Mouse (Mus musculus) ovary, postnatal 14 days (tissue): ENCODE measurements around the gene Rilp.
"Not testable (repeated sequence)": the region's sequence is repeated elsewhere in the genome, so short reads cannot be mapped to it uniquely, and the experiment has no call there.

Source experiments
- DNase-seq: peaks from one replicate; pipeline ENCODE4 v3.0.0; 2022; ENCODE audit warnings: low spot score

The Rilp gene

DNA sequence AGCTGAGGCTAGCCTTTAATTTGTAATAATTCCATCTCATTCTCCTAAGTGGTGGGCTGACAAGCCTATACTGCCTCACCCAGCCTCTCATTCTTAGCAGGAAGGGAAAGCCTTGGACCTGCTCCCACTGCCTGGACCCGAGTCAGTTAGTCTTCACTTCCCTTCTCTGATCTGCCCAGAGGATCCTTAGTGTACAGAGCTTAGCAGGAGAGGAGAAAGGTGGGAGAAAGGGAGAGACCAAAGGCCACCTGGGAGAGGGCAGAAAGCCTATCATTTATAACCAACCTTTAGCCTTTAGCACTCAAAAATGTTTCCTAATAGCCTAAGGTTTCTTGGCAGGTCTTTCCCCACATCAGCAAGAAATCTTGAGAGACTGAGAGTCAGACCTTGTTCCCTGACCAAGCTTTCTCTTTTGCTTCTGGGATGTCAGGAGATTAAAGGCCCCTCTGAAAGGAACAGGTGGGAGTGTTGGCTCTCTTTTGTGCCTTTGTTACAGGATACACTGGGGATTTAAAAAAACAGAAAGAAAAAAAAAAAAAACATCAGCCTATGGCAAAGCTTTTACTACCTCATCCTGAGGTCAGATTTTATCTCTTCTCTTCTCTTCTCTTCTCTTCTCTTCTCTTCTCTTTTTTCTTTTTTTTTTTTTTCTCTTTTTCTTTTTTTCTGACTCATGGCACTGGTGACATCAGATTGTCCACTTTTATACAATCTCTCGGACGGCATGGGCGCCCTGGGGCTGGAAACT, 24.6 kb downstream of the Rilp start:
- no peak for DNase-seq

DNA sequence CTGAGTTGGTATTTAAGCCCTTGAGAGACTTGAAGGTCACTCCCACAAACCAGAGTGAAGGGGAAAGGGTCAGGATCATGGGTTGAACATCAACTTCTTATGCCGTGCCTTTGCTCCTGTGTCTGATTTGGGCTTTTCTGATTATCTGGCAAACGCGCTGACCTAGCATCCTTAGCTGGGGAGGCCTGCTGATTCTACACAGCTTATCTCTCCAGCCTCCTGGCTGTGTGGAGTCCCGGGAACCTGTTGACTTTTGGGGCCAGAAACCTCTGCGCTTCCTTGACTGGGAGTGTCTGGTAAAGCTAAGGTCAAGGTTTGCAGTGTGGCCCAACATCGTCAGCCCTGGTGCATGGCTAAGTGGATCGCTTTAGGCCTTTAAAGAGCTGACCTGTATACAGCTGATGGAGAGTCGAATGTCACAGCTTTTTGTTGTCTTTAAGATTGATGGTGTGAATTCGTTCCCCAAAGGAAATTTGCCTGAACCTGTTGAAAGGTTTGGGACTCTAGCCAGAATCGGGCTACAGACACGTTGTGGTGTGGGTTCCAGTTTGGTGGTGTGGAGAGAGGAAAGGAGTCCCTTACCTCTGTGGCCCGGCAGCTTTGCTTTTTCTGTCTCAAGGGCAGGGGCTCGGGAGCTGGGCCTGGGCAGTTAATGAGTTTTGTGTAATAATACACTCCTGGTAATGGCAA, 25.4 kb downstream of the Rilp start:
- no peak for DNase-seq

DNA sequence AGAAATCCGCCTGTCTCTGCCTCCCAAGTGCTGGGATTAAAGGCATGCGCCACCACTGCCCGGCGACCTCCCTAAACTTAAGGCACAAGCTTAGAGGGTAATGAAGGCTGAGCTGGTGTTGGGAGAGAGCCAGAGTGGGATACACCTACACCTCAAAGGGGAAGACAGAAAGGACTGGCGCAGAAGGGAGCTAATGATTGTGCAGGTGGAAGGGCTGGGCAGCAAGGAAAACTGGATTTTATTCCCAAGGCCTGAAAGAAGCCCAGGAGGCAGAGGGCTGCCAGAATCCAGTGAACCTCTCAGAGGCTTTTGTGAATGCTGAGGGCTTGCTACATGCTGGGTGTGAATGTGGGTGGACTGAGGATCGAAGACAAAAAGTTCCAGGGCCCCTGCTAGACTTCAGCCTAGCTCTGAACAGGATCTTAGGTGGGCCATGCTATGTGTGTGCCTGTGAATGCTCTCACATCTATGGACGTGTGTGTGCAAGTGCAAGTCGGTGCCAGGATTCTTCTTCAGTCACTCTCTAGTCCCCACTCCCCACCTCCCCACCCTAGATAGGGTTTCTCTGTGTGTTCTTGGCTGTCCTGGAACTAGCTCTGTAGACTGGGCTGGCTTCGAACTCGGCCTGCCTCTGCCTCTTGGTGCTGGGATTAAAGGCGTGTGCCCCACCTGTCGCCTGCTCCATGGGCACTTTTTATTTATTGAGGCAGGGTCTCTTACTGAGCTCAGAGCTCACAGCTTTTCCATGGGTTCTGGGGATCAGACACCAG, 26.5 kb downstream of the Rilp start:
- no peak for DNase-seq

DNA sequence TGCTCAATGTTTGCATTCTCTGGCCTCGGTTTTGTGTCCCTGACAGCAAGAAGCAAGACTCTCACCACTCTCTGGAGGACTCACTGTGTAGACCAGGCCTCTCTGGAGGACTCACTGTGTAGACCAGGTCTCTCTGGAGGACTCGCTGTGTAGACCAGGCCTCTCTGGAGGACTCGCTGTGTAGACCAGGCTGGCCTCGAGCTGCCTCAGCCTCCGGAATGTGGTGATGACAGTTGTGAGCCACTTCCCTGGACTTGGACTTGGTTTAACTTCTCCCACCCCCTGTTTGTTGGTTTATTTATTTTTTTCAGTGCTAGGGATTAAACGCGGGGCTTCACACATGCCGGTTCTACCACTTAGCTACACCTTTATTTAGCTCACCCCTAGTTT, 27.1 kb downstream of the Rilp start:
- no peak for DNase-seq

DNA sequence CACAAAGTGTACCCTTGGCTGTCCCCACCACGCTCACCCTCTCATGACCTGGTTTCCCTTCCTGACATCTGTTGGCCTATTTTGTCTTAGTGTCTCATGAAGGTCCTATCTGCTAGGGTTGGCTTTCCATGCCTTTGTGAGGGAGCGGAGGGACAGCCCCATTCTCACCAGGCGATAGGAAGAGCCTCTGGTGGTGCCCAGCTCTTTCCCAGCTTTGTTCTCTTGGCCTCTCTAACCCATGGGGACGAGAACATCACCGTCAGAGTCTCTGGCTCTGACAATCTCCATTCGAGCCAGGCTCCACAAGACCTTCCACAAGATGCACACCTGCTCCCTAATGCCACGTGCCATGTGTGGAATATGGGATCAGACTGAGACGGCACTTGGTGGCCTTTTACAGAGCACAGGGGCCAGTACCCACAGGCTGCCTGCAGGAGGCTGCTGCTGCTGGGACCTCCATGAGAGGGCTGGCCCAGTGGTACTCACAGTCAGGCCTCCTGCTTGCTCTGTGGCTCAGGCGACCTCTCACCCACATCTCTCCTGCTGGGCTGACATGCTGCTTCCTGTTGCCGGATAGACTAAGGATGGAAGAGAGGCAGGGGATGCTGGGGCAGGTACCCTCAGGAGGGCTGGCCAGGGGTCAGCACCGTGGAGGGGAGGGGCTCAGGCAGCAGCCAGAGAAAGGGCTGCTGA, 27.7 kb downstream of the Rilp start:
- no peak for DNase-seq

DNA sequence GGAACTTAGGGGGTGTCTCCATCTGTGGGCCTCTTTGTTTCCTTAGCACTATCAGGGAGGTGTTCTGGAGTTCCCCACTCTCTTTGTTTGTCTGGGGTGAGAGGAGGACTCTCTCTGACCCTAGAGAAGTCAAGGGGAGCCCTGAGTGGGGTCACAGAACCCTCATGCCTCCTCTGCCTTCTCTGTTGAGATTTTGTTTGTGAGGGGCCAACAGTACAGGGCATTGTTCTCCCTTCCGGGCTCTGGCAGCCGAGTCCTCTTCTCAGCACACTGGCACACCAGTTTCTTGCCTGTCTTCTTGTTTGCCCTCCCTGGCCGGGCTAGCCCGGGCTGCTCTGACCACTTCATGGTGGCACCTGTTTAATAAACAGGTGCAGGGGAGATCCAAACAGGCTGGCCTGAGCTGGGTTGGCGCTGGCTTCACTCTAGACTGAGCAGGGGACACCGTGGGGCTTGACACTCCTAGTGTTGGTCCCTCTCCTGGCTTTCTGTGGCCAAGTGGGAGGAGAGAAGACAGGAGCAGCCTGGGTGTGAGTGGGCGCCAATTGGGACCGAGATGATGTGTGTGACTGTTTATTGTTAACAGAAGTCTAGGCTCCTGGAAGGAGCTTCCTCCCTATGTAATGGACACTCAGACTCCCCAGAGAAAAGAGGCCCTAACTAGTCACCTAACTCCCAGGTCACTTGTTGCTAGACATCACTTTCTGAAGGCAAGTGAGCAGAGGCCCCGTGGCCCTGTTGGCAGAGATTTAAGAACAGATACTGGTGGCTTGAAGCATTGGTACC, 28.5 kb downstream of the Rilp start:
- DNase-seq: no peak

DNA sequence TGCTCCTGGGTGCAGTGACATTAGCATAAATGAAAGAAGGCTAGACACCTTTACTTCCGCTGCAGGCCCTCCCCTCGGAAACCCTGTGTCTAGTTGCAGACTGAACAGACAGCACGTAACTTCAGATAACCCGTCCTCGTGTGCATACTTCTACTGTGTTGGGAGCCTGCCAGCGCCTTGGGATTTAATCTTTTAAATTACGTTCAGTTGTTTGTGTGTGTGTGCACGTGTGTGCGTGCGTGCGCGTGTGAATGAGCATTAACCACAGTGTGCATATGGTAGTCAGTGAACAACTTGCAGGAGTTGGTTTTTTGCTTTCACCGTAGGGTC, 29.0 kb downstream of the Rilp start:
- no peak for DNase-seq

DNA sequence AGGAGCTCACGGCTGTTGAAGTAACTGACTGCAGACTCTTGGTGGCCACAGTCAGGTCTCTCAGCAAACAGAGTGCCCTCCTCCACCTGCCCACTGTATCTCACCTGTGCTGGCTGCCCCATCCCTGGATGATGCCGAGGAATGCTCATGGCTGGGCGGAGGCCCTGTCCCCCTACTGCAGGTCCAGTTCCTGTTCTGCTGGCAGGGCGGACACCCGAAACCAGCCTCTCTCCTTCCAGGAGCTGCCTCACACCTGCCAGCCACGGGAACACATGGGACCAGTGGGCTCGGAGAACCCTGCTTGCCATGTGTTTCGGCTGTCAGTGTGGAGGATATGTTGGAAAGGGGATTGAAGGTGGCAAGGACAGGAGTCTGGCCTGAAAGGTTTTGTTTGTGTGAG, 30.3 kb downstream of the Rilp start:
- no peak for DNase-seq

DNA sequence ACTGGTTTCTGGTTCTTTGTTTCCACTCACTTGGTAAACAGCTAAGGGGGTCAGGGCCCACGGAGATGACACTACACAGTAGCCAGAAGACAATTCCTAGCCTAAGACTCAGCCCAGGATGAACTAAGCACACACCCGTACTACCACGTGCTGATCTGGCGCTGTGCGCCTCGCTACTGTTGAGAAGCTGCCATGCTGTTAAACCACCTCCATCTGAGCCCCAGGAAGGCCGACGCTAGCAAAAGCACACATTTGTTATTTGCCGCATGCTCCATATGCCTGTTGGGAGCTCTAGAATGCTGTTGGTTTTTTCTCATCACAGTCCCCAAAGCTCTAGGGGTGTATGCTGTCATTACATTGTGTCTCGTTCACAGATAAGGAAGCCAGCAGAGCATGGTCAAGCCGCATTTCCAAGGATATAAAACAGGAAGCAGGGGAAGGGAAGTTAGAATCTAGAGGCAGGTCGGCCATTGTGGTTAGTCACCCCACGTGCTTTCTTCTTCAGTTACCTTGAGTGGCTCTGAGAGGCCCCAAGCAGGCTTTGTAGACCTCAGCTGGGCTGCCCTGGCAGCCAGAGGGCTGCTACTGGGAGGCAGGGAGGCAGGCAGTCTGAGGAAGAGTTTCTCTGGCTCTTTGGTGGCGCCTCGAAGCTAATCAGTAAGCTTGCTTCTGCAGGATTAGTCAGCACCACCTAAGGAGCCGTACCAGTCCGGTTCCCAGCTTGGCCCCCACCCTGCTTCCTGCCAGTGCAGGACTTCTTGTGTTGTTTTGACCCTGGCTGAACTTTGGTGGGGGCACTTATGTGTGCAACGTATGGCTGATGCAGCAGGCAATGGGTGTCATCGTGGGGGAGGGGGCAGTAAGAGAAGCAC, 31.1 kb downstream of the Rilp start:
- DNase-seq: no peak

DNA sequence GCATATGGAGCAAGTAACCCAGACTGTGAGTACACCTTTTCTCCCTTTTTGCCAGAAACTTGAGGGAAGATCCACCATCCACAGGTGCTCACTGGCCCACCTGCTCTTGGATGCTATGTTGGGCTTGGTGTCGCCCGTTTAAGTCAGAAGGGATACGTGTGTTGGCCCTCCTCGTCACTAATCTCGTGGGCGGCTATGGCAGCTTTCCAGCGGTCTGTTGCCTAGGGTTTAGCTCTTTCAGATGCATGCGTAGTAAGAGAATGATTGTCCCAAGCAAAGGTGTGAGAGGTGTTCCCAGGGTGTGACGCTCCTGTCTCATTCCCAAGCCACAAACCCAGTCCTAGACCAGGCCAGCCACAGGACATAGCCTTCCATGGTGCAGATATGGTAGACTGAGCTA, 34.8 kb downstream of the Rilp start:
- DNase-seq: no peak

DNA sequence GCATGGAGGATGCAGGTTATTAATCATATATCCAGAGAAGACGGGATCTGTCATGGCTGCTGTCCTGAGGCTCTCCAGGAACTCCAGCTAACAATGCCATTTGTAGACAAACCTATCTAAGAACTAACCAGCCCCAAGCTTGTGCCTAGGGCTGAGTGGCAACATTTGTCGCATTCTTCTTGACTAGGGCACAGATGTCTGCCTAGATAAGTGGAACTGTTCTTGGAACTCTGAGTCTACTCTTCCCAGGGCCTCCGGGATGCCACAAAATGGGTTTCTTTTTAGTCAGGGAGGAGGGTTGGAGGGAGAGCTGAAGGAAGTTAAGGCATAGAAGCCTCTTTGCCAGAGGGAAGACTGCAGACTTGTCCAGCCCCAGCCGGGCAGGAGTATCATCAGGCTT, 36.2 kb downstream of the Rilp start:
- no peak for DNase-seq

DNA sequence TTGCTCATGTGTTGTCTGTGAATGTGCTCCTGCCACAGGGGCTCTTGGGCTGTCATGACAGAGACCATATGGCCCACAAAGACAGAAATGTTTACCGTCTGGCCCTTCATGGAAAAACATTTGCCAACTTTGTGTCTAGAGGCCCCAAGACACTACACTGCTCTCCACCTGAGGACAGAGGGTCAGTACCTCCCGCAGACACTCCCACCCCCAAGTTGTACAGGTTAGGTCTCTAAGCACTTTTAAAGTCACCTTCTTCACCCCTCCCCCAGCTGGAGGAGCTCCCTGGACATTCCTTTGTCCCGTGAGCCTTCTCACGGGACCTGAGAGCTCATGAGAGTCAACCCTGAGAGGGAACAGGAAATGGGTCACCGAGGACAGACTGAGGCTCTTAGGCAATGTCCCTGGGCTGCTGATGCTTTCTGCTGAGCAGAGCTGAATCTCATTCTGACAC, 39.8 kb downstream of the Rilp start:
- no peak for DNase-seq

DNA sequence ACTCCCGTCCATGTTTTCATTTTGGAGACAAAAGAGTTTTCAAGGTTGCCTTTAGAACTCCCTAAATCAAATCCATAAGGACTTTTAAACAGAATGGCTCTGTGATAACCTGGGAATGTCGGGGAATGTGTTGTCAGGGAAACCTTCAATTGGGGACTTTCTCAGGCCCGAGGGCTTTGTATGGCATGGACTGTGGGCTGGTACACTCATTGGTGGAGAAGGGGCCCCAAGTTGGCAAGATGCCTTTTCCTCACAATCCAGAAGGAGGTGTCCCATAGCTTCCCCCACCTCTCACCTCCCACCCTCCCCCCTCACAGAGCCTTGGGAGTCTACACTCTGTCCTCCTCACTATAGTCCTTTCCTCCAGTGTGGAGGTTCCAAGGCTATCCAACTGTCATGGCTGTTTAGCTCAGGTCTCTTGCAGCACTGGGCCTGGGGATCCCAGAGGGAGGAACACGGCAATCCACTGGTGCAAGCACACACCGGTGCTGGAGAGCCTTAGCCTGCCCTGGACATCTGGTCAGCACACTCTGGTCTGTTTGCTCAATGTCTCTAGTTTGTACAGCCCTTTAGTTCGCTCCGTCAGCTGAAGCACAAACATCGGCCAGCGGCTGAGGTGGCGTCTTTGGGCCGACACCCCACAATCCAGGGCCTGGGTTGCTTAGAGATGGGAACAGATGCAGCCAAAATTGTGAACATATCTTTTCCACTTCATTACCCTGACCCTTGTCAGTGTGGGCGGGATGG, 40.5 kb downstream of the Rilp start:
- DNase-seq: no peak

DNA sequence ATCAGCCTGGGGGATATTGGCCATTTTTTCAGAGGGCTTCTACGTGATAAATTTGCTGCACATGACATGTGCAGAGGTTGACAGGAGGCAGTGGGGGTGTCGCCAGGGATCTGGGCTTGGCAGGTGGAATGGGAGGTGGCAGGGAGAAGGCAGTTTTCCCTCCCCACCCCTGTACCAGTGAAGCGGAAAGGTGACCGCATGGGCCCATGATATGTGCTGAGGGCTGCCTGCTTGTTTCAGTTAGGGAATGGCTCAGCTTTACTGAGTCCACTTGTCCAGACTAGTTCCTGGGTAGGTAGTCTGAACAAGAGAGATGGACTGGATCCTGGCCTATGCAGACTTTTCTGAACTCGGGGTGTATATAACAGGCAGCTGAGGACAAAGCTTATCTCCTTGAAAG, 41.4 kb downstream of the Rilp start:
- no peak for DNase-seq

DNA sequence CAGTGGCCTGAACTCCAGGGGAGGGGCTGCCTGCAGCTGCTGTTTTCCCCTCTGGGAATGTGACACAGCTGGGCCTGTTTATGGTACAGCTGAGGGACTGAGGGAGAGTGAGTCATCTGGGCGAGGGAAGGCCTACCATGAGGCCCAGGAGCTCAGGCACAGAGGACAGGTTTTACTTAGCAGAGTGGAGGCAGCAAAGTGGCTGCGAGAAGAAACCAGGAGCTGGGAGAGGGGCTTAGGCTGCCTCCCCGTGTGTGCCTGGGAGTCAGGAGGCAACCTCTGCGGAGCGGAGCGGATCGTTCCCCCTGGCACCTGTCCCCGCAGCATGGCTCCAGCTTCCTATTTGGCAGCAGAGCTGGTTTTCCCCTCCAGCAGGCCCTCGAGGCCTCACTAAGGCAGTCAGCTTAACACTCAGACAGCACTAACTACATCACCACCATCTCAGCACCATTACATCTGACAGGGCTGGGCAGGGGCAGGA, 42.1 kb downstream of the Rilp start:
- DNase-seq: no peak

DNA sequence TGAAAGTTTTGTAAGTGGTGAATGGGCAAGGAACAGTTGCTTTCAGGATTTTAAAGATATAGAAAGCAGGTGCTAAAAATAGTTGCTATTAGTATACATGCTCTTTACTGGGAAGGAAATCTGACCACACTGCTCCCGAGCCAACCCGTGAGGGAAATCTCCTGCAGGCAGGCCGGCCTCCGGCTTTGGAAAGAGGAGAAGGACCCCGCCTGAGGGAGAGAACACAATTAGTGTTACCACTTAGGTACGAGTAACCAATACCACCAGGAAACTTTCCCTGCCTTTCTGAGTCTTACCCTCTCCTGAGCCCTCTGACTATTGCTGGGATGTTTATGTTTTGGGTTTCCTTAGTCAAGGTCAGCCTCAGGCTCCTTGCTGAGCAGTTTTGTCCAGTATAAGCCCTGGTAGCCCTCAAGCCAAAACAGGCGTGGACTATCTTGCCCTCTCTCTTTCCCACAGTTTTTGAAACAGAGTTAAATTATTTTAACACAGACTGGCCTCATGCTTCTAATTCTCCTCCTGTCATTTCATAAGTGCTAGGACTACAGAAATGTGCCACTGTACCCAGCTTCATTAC, 43.1 kb downstream of the Rilp start:
- no peak for DNase-seq

DNA sequence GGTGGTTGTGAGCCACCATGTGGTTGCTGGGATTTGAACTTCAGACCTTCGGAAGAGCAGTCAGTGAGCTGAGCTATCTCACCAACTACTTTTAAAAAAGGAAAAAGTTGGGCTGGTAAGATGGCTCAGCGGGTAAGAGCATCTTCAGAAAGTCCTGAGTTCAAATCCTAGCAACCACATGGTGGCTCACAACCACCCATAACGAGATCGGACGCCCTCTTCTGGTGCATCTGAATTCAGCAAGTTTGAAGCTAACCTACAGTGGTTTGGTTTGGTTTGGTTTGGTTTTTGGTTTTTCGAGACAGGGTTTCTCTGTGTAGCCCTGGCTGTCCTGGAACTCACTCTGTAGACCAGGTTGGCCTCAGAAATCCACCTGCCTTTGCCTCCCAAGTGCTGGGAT, 46.1 kb downstream of the Rilp start:
- DNase-seq: not testable (repeated sequence)

DNA sequence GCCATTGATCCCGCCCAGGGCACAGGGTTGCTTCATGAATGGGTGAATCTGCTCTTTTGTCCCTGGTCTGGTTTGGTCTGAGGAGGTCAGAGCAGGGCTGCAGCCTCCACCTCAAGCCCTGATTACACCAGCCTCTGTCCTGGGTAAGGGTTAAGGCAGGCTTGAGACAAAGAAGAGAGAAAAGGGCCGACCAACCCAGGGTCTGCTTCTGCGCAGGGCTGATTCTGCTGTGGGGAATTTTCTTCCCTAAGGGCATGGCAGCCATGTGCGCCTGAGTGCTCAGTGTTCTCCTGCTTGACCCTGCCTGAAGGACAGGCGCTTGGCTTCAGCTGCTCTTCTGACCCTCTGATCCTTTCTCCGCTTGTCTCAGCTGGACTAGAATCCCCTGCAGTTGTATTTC, 47.2 kb downstream of the Rilp start:
- no peak for DNase-seq

DNA sequence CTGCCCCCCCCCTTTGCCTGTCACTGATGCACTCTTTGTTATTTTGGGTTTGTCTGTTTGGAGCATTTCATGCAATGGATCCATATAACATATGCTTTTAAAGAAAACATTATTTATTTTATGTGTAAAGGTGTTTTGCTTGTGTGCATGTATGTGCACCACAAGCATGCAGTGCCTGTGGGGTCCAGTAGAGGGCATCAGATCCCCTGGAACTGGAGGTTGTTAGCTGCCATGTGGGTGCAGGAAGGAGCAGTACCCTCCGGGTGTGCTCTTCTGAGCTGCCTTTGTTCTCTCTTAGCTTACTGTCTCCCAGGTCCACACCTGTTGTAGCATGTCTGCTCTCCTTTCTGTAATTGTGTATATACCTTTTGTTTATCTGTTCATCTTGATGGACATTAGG, 48.2 kb downstream of the Rilp start:
- DNase-seq: no peak
